Mouse (Mus musculus) olfactory bulb, adult 2 months (tissue): Measurements from ENCODE around the gene 1600014C10Rik. TPM values are rescaled to one million over a fixed set of nuclear protein-coding genes. Genes with fewer than 3 reads are reported as not detected.

Source experiments
- H3K27ac ChIP-seq: fragments of 200-500 bp; 2 replicates; pipeline ENCODE4 v1.5.1; 2012; ENCODE audit warnings: low read depth, low read length; ENCODE audit not compliant: insufficient read depth
- H3K4me1 ChIP-seq: fragments of 200-500 bp; 2 replicates; pipeline ENCODE4 v1.6.1; 2012; ENCODE audit warnings: low read length; ENCODE audit not compliant: control insufficient read depth, insufficient read depth
- H3K4me3 ChIP-seq: fragments of 200-500 bp; 2 replicates; pipeline ENCODE4 v1.5.1; 2012; ENCODE audit warnings: mild to moderate bottlenecking, low read depth, low read length, moderate library complexity; ENCODE audit not compliant: insufficient read depth
- CTCF ChIP-seq: fragments of 200-500 bp; IDR thresholded peaks from 2 replicates; pipeline ENCODE4 v1.5.1; 2012; ENCODE audit warnings: low read depth, mild to moderate bottlenecking, low read length, moderate library complexity; ENCODE audit not compliant: insufficient read depth
- POLR2A ChIP-seq: fragments of 200-500 bp; IDR thresholded peaks from 2 replicates; pipeline ENCODE4 v1.6.1; 2012; ENCODE audit warnings: mild to moderate bottlenecking, low read depth, low read length, moderate library complexity; ENCODE audit not compliant: insufficient read depth
- WGBS: fragments of 180-500 bp; shearing (Covaris S2); methylation state at CpG from one replicate; pipeline ENCODE4 v1.1.7; 2018; 5-methylcytosine and 5-hydroxymethylcytosine counted together
- polyA plus RNA-seq: library from polyadenylated mRNA; stranded (reverse); fragments of >200 nt; gene quantifications from 2 replicates; pipeline ENCODE4 v1.2.4, GENCODE M21; 2012; ENCODE audit warnings: low replicate concordance; ENCODE audit not compliant: missing spikeins, insufficient read depth, insufficient read length

Gene 1600014C10Rik
- polyA plus RNA-seq, 1 experiment = not detected

- Histone ChIP-seq H3K4me3 (no peak overlapping the region), H3K27ac (no peak overlapping the region), H3K4me1 (peaks cover under 1% of the 10 kb centered on the region; the same call in 1 of the 2 replicates)
- 93% methylated on average over 8 of the region's 8 CpGs for WGBS
- no peak for TF ChIP-seq POLR2A
- peak; percentile 21; the same call in 1 of the 2 replicates for TF ChIP-seq CTCF
Observed at GRCm38 (mm10) chr7:38190056-38190835, 7.2 kb downstream of the 1600014C10Rik start.

- TF ChIP-seq CTCF = no peak
- no peak for TF ChIP-seq POLR2A
- Histone ChIP-seq H3K27ac (no peak overlapping the region), H3K4me1 (no peaks in the 10 kb centered on the region; the same call in 1 of the 2 replicates), H3K4me3 (no peak overlapping the region)
- 90% methylated on average over 8 of the region's 8 CpGs for WGBS
Observed at GRCm38 (mm10) chr7:38191146-38191545, 8.1 kb downstream of the 1600014C10Rik start.

- H3K4me1 ChIP-seq = no peaks in the 10 kb centered on the region; the same call in 1 of the 2 replicates
- 57% methylated on average over 10 of the region's 10 CpGs for WGBS
- H3K4me3 ChIP-seq = no peak overlapping the region
- no peak for TF ChIP-seq CTCF
- no peak for TF ChIP-seq POLR2A
- no peak overlapping the region for H3K27ac ChIP-seq
Observed at GRCm38 (mm10) chr7:38191571-38191970, 8.6 kb downstream of the 1600014C10Rik start.

GRCm38 (mm10) chr7:38199907-38200605, 17.0 kb downstream of the 1600014C10Rik start:
- 68% methylated on average over 8 of the region's 8 CpGs for WGBS
- Histone ChIP-seq H3K4me3 (no peak overlapping the region), H3K4me1 (peaks cover 4% of the 10 kb centered on the region; the same call in 1 of the 2 replicates), H3K27ac (no peak overlapping the region)
- TF ChIP-seq CTCF = no peak
- TF ChIP-seq POLR2A = no peak

- H3K4me1 ChIP-seq = peaks cover 4% of the 10 kb centered on the region; the same call in 1 of the 2 replicates
- peak overlapping the region; percentile 40 for H3K4me3 ChIP-seq
- under 1% methylated on average over 28 of the region's 28 CpGs for WGBS
- TF ChIP-seq CTCF = peak; percentile 99
- no peak for TF ChIP-seq POLR2A
- no peak overlapping the region for H3K27ac ChIP-seq
Observed at GRCm38 (mm10) chr7:38200606-38201289, 17.7 kb downstream of the 1600014C10Rik start.

- 20% methylated on average over 3 of the region's 3 CpGs for WGBS
- TF ChIP-seq POLR2A (no peak), CTCF (no peak)
- no peak overlapping the region for H3K27ac ChIP-seq
- H3K4me1 ChIP-seq = peaks cover 4% of the 10 kb centered on the region; the same call in 1 of the 2 replicates
- H3K4me3 ChIP-seq = no peak overlapping the region
Observed at GRCm38 (mm10) chr7:38201290-38201658, 18.3 kb downstream of the 1600014C10Rik start.

- Histone ChIP-seq H3K27ac (no peak overlapping the region), H3K4me1 (peaks cover 4% of the 10 kb centered on the region; the same call in 1 of the 2 replicates), H3K4me3 (no peak overlapping the region)
- TF ChIP-seq CTCF = no peak
- TF ChIP-seq POLR2A = no peak
- WGBS = 82% methylated on average over 6 of the region's 6 CpGs
Observed at GRCm38 (mm10) chr7:38204314-38204713, 21.3 kb downstream of the 1600014C10Rik start.

- WGBS = 50% methylated on average over 2 of the region's 2 CpGs
- TF ChIP-seq CTCF (no peak), POLR2A (no peak)
- Histone ChIP-seq H3K4me3 (no peak overlapping the region), H3K4me1 (0 out of 2 replicates have a peak, but pooled peaks cover under 1% of the 10 kb centered on the region), H3K27ac (no peak overlapping the region)
Observed at GRCm38 (mm10) chr7:38205801-38206200, 22.8 kb downstream of the 1600014C10Rik start.

- H3K4me1 ChIP-seq = no peaks in the 10 kb centered on the region
- no peak overlapping the region for H3K27ac ChIP-seq
- no peak overlapping the region for H3K4me3 ChIP-seq
- TF ChIP-seq POLR2A (no peak), CTCF (no peak)
- 91% methylated on average over 3 of the region's 3 CpGs for WGBS
Observed at GRCm38 (mm10) chr7:38206564-38206963, 23.5 kb downstream of the 1600014C10Rik start.
